Mouse (Mus musculus) hematopoietic multipotent progenitor cell, adult 10-12 weeks (in vitro differentiated cells): ENCODE data around the gene Dirc2. TPM values are rescaled to one million over a fixed set of nuclear protein-coding genes. Genes with fewer than 3 reads are reported as not detected.

Experiments used
- polyA plus RNA-seq: library from polyadenylated mRNA; stranded (reverse); fragments of >175 nt; gene quantifications from 2 replicates; pipeline ENCODE4 v1.2.3, GENCODE M21; 2012; ENCODE audit warnings: low replicate concordance

Gene Dirc2
- 4.6 and 8.4 TPM in 2 replicates for polyA plus RNA-seq

DNA sequence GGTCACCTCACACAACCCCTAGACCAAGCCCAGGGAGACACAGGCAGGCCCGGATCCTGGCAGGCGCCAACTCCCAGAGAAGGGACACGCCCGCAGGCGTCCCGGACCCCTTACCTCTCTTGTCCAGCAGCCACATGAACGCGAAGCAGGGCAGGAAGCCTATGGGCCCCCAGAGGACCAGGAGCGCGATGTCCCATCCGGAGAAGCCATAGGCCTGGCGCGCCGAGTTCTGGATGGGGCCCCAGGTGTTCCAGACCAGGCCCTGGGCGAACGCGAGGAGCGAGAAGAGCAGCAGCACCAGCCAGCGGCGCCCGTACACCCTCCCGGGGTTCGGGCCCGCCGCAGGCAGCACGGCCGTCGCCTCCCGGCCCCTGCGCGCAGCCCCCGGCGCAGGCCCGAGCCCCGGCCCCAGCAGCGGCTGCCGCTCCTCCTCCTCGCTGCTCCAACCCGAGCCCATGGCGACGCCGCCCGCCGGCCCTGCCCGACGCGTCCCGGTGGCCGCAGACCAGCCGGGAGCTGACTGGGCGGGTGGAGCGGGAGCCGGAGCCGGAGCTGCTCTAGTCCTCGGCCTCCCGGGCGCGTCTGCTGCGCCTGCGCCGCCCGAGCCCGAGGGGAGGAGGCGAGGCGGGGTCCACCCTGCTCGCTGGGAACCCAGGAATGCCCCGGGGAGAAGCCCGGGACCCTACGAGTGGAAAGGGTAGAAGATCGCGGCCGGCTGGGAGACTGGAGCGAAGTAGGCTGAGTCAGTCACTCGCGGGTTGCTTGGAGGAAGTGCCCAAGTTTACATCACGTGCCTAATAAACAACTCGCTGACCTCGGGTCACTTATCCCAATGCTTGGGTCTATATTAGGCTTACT lies at the start of gene Dirc2:
Dirc2 (minus strand) TSS at position 572 of the 858 bp plus-strand sequence.

DNA sequence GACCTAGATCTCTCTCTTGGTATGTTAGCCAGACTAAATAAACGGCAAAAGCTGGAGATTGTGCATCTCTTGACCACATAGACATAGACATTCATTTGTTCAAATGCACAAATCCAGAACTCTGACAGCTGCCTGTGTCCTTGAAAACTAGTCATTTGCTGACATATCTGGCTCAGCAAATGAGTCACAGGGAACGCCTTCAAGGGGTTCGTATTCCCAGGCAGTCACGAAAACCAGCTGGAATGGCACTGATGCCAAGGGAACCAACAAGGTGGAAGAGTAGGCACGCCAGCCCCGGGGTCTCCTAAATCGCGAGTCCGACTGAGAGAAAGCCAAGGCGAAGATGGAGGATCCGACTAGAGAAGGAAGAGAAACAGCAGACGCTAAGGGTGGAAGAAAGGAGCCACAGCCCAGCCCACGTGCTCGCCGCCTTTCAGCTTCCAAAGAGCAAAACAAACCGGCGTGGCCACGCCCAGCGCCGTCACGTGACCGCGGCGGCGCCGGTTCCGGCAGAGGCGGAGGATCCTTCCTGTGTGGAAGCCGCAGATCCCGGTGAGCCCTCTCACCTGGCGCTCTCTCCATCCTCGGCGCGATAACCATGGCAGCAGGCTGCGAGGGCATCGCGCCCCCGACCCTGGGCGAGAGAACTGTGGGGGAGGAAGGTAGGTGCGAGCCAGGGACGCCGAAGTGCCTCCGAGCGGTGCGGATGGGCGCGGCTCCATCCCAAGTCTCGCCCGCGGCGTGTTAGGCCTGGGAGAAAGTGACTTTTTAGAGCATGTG lies 912 bp upstream of the Dirc2 start, which contains the start of gene Hspbap1:
Hspbap1 (plus strand) TSS at position 498 of the 780 bp plus-strand sequence.

Other genes starting within 250 kb of the Dirc2 start
- gene Sema5b, start 228.2 kb downstream of the Dirc2 start, polyA plus RNA-seq, result not detected in 2 replicates
- gene Hspbap1, start 1.0 kb upstream of the Dirc2 start, polyA plus RNA-seq, result 10.8 and 12.1 TPM in 2 replicates
- 25.3 and 31.5 TPM in 2 replicates for gene Parp14, start 102.2 kb upstream of the Dirc2 start, polyA plus RNA-seq
- gene Parp9, start 169.1 kb upstream of the Dirc2 start, polyA plus RNA-seq, result 2.1 and 8.3 TPM in 2 replicates
- 8.2 and 12.8 TPM in 2 replicates for gene Dtx3l, start 169.8 kb upstream of the Dirc2 start, polyA plus RNA-seq
- 31.5 and 52.0 TPM in 2 replicates for gene Kpna1, start 209.4 kb upstream of the Dirc2 start, polyA plus RNA-seq